Mouse (Mus musculus): Measurements from ENCODE around the gene Atxn2. TPM values are rescaled to one million over a fixed set of nuclear protein-coding genes. Genes with fewer than 3 reads are reported as not detected.
A peak's percentile ranks its signal among the peaks of the same experiment; 100 is the strongest.
"Not testable (repeated sequence)": the region's sequence is repeated elsewhere in the genome, so short reads cannot be mapped to it uniquely, and the experiment has no call there.

Atxn2 gene
- total RNA-seq (2021), result 100 to 1,000 TPM; 256 TPM
- long read RNA-seq, experiment 1, full-length matches to known transcripts, result 3 of 48 reads
- long read RNA-seq, experiment 1, partial matches to known transcripts, result 7 of 48 reads
- long read RNA-seq, experiment 1, other reads (novel, unspliced or antisense), result 38 of 48 reads
- long read RNA-seq, experiment 2, full-length matches to known transcripts, result 3 of 46 reads
- long read RNA-seq, experiment 2, partial matches to known transcripts, result 9 of 46 reads
- long read RNA-seq, experiment 2, other reads (novel, unspliced or antisense), result 34 of 46 reads

DNA sequence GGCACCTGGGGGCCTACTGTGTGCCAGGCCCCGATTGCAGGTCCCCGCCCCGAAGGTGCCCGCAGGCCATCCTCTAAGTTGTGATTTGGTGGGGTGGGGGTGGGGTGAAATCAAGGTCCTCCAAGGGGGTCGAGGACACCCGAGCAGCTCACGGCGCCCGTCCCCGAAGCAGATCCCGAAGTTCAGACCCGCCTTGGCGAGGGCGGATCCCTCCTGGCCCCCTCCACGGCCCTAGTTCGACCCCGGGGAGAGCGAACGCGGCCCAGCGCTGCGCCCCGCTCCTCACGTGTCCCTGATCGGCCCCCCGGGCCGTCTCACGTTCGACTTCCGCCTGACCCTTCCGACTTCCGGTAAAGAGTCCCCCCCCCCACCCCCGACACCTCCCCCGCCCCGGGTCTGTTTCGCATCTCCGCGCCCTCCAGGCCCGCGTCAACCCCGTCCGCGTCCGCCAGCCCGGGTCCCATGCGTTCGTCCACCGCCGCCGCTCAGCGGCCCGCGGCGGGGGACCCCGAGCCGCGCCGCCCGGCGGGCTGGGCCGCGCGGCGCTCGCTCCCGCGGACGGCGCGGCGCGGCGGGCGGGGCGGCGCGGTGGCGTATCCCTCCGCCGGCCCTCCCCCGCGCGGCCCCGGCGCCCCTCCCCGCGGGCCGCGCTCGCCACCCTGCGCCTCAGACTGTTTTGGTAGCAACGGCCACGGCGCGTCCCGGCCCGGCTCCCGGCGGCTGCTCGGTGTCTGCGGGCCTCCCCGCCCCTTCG is at the start of gene Atxn2:
TSS of gene Atxn2 (plus strand) at position 164 of the 754 bp plus-strand sequence.
- intact Hi-C loops (cut with DNase I), result loop anchor here (5.0 kb wide), 1 partner anchor 131 kb away; no protein-coding TSS in a partner anchor
- DNase-seq (ENCODE audit: low spot score in 2 of 2), result peak; percentile 65 to 81

DNA sequence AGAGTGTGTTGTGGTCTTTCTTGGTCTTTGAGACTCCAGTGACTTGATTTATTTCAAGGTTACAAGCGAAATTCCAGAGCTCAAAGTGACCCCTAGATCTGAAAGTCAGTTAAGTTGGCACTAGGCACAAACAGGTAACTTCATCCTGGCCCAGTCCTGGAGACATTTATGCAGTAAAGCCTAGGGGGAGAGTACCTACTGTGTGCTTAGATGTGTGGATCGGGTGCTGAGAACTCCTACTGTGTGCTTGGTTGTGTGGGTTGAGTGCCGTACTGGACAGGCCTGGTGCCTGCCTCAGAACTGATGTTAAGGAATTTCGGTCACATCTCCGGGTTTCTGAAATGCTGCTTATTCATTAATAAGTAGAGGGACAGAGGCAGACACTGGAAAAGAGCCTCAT is 49.6 kb upstream of the Atxn2 start:
- intact Hi-C loops (cut with DNase I), result no loop called here

DNA sequence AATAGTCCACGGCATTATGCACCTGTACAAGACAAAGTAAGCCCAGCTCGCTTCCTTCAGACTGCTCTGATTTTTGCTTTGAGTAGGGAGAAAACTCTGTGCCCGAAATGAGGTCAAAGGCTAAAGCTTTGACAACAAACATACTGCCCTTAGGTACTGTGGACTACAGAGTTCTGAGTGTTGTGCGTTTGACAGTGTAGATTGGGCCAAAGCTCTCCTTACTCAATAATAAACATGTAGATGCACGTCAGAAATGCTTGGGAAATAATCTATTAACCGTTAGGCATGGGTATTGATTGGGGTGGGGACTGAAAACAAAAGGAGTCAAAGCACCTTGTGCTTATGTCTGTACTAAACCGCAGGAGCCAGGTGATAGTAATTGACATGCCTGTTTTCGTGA is 47.7 kb upstream of the Atxn2 start:
- intact Hi-C loops (cut with DNase I), result no loop called here
- DNase-seq (ENCODE audit: low spot score in 2 of 2), result no peak

More for the DNA sequence above, 49.6 kb upstream of the Atxn2 start:
- DNase-seq (ENCODE audit: low spot score in 2 of 2), result no peak

DNA sequence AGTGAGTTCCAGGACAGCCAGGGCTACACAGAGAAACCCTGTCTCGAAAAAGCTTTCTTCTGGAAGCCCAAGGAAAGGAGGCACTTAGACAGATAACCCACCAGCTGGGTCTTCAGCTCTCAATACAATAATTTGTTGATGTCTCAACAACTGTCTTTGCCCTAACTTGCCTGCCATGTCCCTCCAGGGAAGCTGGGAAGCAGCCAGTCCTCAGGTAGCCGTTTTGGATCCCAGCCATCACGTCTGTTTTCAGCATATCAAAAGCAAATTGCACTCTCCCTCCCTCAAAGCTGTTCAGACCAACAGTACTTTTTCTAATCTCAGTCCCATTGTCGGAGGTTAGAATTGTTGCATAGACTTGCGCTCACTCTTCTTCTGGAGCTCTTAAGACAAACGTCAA is 47.1 kb upstream of the Atxn2 start:
- intact Hi-C loops (cut with DNase I), result no loop called here
- no peak for DNase-seq (ENCODE audit: low spot score in 2 of 2)

DNA sequence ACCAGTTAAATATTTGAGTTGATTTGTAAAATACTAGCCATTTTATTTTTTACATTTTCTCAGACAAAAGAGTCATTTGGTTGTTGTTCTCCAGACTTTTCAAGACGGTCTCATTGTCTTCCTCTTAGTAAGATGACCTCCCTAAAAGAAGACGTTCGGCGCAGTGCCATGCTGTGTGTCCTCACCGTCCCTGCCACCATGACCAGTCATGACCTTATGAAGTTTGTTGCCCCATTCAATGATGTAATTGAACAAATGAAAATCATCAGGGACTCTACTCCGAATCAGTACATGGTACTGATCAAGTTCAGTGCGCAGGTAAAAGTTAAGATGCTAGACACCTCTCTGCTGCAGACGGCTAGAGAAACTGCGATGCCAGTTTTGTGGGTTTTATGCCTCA is 46.2 kb upstream of the Atxn2 start:
- no peak for DNase-seq (ENCODE audit: low spot score in 2 of 2)
- intact Hi-C loops (cut with DNase I), result no loop called here

DNA sequence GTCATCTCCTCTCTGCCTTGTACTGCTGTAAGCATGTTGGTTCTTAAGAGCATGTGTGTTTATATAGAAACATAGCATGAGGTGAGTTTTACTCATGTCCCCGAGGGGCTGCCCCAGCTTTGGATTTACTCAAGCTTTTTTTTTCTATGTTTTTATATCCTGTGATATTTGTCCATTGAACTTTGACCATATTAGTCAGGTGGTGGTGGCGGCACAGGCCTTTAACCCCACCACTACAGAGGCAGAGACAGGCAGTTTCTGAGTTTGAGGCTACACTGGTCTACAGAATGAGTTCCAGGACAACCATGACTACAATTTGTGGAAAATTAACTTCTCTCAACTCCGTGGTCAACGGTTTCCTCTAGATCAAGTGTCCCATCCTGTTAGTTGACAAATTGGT is 44.1 kb upstream of the Atxn2 start:
- intact Hi-C loops (cut with DNase I), result no loop called here
- DNase-seq (ENCODE audit: low spot score in 2 of 2), result no peak

DNA sequence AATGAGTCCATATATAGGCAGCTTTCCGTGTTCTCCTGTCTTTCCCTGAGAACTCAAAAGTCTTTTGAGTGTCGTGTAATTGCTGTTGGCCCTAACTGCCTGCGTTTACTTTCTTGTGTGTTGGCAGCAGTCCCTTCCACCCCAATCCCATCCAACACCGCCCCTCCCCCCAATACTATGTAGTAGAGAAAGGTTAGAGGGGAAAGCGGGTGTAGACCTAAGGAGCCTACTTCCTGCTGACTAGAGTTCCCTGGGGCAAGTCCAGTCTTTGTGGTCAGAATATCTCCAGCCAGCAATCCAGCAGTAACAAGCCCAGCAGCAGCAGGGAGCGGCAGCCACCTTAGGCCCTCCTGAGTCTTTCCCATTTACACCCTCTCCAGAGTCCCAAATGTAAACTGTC is 42.7 kb upstream of the Atxn2 start:
- DNase-seq (ENCODE audit: low spot score in 2 of 2), result no peak
- intact Hi-C loops (cut with DNase I), result no loop called here

DNA sequence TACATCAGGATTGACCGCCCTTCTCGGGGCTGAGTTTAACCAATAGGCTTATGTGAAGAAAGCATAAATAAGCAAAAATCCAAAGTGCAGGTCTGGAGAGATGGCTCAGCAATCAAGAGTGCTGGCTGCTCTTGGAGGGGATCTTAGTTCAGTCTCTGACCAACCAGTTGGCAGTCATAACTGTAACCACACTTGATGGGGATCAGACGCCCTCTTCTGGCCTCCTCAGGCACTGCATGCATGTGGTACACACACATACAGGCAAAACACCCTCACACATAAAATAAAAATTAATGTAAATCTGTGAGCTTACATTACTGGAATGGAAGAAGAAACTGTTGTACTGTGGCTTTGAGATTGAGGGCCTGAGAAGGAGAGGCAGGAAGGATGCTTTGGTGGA is 40.7 kb upstream of the Atxn2 start:
- peak in 1 of 2 experiments; percentile 56 for DNase-seq (ENCODE audit: low spot score in 2 of 2)
- intact Hi-C loops (cut with DNase I), result no loop called here

DNA sequence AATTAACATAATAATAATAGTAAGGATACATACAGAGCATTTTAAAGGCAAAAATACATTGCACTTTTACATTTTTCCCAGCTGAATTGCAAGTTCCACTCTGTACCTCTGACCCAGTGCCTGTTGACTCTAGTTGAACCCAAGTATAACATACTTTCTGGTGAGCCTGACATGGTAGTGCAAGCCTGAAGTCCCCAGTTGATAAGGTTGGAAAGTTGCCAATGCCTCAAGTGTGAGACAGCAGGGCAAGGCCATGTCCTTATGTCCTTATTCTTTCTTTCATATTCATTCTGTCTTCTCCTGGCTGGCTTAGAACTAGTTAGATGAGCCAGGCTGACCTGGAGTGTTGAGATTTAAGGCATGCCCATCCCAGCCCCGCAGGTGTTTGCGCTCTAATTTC is 28.9 kb upstream of the Atxn2 start:
- DNase-seq (ENCODE audit: low spot score in 2 of 2), result no peak
- intact Hi-C loops (cut with DNase I), result no loop called here

DNA sequence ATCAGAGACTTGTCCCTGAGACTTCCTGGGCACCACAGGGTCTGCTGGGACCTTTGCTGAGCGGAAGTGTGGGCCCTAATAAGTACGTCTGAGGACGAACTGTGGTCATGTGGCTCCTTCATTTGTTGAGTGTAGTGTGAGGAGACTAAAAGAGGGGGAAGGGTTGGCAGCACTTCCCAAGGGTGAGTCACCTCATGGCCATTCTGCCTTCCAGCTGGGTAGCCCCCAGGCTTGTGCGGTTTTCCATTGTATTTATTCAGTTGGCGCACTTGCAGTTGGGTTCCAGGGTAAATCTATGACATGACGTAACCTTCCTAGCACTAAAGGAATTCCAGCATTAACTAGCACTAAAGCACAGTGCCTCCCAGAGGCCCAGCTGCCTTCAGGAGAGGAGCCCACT is 25.6 kb upstream of the Atxn2 start:
- DNase-seq (ENCODE audit: low spot score in 2 of 2), result no peak
- intact Hi-C loops (cut with DNase I), result no loop called here

DNA sequence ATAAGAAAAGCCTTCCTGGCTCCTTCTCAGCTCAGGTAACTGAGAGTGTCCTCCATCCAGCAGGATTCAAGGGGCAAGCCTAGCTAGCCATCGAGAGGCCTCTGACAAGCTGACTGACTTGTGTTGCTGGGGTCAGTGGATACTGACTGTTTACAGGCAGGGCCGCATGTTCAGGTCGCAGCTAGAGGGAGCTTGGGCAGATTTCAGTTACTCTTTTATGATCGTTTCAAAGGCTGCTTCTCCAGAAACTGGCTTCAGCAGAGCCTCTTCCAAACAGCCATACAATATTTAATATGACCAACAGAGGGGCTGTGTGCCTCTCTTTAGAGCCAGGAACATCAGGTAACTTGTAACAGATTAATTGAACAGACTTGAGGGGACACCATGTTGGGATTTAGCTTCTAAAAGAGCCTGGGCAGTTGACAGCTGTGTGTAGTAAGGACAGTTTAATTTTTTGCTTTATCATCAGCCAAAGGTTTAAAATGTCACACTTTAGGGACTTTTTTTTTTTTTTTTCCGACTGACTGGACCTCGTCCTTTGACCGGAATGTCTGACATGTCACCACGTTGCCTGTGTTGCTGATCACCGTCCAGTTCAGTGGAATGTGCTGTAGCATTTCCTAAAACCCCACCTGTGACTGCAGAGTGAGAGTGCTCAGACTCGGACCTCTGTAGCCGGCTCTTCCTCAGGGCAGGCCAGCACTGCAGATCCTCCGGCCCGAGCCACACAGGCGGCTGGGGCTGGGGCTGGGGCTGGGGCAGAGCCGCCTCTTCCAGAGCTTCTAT is 24.8 kb upstream of the Atxn2 start:
- DNase-seq (ENCODE audit: low spot score in 2 of 2), result no peak
- intact Hi-C loops (cut with DNase I), result no loop called here

DNA sequence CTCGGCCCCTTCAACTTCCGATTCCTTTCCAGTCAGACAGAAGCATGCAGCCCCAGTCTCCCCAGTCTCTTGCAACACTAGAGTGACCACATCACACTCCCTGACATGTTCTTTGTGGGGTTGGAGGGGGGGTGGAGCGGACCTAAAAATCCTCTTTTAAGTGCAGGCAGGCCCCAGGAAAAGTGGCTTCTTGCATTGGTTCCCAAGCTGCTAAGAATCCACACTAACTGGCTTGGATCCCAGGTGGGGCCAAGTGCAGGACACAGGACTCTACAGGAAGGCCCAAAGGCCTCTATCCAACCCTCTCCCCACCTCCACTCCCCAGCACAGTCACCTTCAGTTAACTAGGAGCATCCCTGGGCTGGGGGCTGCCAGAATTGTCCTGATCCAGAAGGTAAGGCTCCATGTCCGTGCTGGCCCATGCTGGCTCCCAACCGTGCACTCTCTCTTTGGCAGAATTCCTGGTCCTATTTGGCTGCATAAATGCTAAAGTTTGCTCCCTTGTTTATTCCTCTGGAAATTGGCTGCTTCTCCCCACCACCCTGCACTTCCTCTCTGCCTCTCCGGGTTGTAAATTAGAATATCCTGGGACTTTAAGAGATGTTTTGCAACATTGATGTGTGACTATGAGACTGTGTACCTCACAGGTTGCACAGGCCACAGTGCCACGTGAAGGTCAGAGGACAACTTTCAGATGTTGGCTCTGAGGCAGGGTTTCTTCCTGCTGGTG is 20.5 kb upstream of the Atxn2 start:
- intact Hi-C loops (cut with DNase I), result no loop called here
- no peak for DNase-seq (ENCODE audit: low spot score in 2 of 2)

DNA sequence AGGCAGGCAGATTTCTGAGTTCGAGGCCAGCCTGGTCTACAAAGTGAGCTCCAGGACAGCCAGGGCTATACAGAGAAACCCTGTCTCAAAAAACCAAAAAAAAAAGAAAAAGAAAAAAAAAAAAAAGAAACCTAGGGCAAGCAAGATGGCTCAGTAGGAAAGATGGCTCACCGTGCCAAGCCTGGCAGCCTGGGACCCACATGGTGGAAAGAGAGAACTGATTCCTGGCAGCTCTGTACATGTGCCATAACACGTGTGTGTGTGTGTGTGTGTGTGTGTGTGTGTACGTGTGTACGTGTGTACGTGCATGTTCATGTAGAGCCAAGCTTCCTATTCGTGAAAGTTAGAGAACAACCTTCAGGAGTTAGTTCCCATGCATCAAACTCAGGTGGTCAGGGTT is 19.7 kb upstream of the Atxn2 start:
- DNase-seq (ENCODE audit: low spot score in 2 of 2); intact Hi-C loops (cut with DNase I): not testable (repeated sequence)

DNA sequence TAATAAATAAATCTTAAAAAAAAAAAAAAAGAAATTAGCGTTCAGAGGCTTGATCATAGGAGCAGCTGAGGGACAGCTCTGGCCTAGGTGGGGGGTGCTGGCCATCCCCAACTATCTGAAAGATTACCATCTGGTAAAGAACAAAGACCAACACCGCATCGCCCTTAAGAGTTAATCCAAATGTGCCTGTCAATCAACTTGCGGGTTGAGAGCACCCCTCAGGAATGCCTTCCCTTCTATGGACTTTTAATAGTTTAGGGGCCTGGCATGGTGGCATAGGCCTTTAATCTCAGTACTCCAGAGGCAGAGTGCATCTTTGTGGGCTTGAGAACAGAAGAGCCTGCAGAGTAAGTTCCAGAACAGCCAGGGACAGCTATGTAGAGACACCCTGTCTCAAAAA is 18.2 kb upstream of the Atxn2 start:
- intact Hi-C loops (cut with DNase I), result no loop called here
- no peak for DNase-seq (ENCODE audit: low spot score in 2 of 2)

DNA sequence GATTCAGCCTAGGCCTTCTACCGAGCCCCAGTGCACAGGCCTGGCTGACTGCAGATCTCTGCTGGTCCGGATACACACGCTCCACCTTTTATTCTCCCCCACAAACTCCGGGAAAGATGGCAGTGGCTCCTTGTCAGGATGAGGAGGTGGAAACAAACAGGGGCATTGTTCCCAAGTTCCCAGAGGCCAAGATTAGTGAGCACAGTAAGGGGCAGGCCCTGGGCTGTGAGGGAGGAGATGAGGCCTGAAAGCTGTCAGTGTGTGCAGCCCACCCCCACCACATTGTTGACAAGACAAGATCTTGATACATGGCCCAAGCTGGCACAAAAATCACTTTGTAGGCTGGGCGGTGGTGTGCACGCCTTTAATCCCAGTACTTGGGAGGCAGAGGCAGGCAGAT is 14.4 kb upstream of the Atxn2 start:
- no peak for DNase-seq (ENCODE audit: low spot score in 2 of 2)
- intact Hi-C loops (cut with DNase I), result no loop called here

DNA sequence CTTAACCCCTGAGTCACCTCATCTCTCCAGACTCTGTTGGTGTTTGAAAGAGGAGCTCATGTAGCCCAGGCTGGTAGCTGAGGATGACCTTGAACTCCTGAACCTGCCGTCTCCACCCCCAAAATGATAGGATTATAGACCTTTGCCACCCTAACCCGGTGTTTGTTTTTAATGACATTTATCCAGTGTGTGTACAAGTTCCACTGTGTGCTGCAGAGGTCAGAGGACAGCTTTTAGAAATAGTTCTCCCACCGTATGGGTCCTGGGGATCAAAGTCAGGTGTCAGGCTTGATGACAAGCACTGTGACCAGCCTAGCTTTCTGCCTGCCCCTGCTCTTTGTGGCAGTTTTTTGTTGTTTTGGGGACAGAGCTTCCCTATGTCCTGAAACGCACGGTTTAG is 11.2 kb upstream of the Atxn2 start:
- intact Hi-C loops (cut with DNase I), result no loop called here
- no peak for DNase-seq (ENCODE audit: low spot score in 2 of 2)

DNA sequence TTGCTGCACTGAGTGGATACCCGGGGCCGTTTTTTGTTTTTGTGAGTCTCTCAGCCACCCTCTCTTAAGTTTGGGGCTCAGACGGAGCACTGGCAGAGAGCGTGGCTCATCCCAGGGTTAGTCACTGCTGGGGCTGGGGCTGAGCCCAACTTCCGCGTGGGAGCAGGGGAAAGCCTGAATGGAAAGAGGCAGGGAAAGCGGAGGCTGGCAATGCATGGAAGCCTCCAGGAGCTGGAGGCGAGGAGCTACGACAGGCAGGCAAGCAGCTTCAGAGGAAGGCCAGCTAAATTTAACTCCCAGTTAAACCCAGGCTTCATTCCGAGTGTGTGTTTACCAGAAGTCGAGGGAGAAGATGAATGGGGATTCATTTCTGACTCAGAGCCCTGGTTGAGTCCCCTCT is 10.6 kb upstream of the Atxn2 start:
- DNase-seq (ENCODE audit: low spot score in 2 of 2), result peak; percentile 72 to 74
- intact Hi-C loops (cut with DNase I), result no loop called here

DNA sequence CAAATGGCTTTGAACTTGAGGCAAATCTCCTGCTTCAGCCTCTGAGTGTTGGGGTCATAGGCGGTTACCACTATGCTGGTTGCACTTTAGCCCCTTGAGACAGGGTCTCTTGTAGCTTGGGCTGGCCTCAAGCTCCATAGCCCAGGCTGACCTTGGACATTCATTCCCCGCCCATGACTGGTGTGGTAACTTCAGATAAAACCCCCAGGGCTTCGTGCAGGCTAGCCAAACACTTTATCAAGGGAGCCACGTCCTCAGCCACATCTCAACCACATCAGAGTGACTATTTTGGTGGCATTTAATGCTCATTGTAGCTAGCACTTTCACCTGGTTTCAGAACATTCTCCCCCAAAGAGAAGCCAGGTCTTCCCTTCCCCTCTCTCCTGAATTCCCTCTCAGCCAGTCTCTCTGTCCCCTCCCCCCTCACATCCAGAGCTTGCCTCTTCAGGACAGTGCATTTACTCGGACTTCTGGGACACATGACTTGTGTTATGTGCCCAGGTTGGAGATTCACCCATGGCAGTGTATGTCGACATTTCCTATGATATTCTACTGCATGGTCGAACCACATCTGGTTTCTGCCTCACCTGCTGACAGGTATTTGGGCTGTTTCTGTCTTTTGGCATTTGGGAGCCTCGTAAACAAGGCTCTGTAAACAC is 9.9 kb upstream of the Atxn2 start:
- no peak for DNase-seq (ENCODE audit: low spot score in 2 of 2)
- intact Hi-C loops (cut with DNase I), result no loop called here

DNA sequence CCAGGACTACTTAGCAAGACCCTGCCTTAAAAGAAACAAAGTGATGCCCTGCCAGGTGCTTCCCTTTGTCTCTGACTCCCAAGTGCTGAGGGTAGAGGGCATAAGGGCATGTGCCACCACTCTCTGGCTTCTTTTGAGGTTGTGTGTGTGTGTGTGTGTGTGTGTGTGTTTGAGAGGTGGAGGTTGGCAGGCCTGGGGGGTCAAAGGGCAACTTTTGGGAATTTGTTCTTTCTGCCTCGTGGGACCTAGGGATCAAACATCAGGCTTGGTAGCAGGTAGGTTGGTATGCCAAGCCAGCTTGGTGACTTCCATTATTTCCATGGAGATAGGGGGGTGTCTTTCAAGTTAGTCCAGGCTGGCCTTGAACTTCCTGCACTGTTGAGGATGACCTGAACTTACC is 7.8 kb upstream of the Atxn2 start:
- DNase-seq (ENCODE audit: low spot score in 2 of 2), result no peak
- intact Hi-C loops (cut with DNase I), result no loop called here

Measured in left cerebral cortex, postnatal 14 days (tissue).